Comparison of ENCODE assay signal across 8 mouse cellular contexts in the genomic region with DNA sequence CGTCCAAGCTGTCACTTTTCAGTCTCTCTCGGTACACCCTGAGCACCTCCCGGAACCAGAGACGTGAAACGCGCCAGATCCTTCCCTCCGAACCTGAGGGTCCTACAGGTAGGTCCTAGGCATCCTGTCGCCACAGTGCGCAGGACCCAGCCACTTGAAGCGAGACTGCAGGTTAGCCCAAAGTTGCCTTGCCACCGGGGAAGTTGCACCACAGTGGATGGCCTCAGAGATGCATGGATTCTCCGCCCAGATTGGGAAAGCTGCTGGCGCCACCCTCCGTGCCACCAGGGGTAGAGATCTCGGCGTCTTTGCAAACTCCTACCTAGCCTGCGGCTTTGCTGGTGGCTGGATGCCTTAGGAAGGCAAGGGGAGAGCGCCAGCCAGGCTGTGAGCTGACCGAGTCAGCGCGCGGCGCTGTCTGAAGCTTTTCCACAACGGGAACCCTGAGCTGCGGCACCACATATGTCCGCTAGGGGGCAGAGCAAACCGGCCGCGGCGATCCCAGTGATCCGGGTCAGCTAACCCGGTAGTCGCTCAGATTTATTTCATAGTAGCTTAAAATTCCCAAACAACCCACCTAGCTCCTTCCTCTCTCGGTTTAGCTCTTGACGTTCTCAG. TPM values are rescaled to one million over a fixed set of nuclear protein-coding genes. Genes with fewer than 3 reads are reported as not detected.
DNase-seq lines count a peak whose midpoint lies in the region; ATAC-seq lines count a peak whose summit lies in the region.

No protein-coding gene starts in this region.

- ATAC-seq in CD4-positive, CD25-positive, alpha-beta regulatory T cell, adult 4 months: peak; percentile 34
- peak; percentile 60 for ATAC-seq in forebrain, embryonic 15.5 days (replicated peaks)
- no peak for ATAC-seq in liver, embryonic 15.5 days (ENCODE audit: insufficient read depth)
- peak; percentile 11 for ATAC-seq in neural tube, embryonic 11.5 days (ENCODE audit: insufficient read depth, low FRiP score, low TSS enrichment)

- H3K27ac ChIP-seq in forebrain, embryonic 15.5 days (replicated peaks): no peak overlapping the region
- H3K27ac ChIP-seq in liver, embryonic 15.5 days (replicated peaks): no peak overlapping the region
- no peak overlapping the region for H3K27ac ChIP-seq in neural tube, embryonic 11.5 days (ENCODE audit: low read depth, low read length)

- H3K9ac ChIP-seq in forebrain, embryonic 15.5 days (replicated peaks): peak overlapping the region; percentile 39; the same call in 1 of the 2 replicates
- H3K9ac ChIP-seq in liver, embryonic 15.5 days: no peak overlapping the region
- H3K9ac ChIP-seq in neural tube, embryonic 11.5 days (ENCODE audit: low read length): no peak overlapping the region

- no peaks in the 10 kb centered on the region for H3K9me3 ChIP-seq in forebrain, embryonic 15.5 days
- no peaks in the 10 kb centered on the region for H3K9me3 ChIP-seq in liver, embryonic 15.5 days (replicated peaks)
- H3K9me3 ChIP-seq in neural tube, embryonic 11.5 days (ENCODE audit: control insufficient read depth, low read length): no peaks in the 10 kb centered on the region

- H3K36me3 ChIP-seq in forebrain, embryonic 15.5 days: no peaks in the 10 kb centered on the region
- H3K36me3 ChIP-seq in liver, embryonic 15.5 days (replicated peaks): no peaks in the 10 kb centered on the region
- no peaks in the 10 kb centered on the region for H3K36me3 ChIP-seq in neural tube, embryonic 11.5 days (ENCODE audit: control insufficient read depth, insufficient read depth, low read length)

- H3K4me1 ChIP-seq in forebrain, embryonic 15.5 days: peaks cover 22% of the 10 kb centered on the region
- H3K4me1 ChIP-seq in liver, embryonic 15.5 days (replicated peaks): peaks cover 8% of the 10 kb centered on the region
- peaks cover 3% of the 10 kb centered on the region; the same call in 1 of the 2 replicates for H3K4me1 ChIP-seq in neural tube, embryonic 11.5 days (ENCODE audit: control insufficient read depth, insufficient read depth, low read length)

- intact Hi-C loops in heart, postnatal 14 days (cut with DNase I): loop anchor here (5.0 to 10.0 kb wide), 3 partner anchors 134 to 512 kb away; partner anchors contain the start of gene Rad18

- peaks cover 29% of the 10 kb centered on the region for H3K27me3 ChIP-seq in forebrain, embryonic 15.5 days
- H3K27me3 ChIP-seq in liver, embryonic 15.5 days: peaks cover 48% of the 10 kb centered on the region
- peaks cover 28% of the 10 kb centered on the region for H3K27me3 ChIP-seq in neural tube, embryonic 11.5 days (ENCODE audit: control insufficient read depth, insufficient read depth, low read length)

- H3K4me3 ChIP-seq in forebrain, embryonic 15.5 days: peak overlapping the region; percentile 39
- H3K4me3 ChIP-seq in liver, embryonic 15.5 days (replicated peaks): peak overlapping the region; percentile 36
- H3K4me3 ChIP-seq in neural tube, embryonic 11.5 days (ENCODE audit: low read depth, low read length): peak overlapping the region; percentile 19

- peak overlapping the region; percentile 58 for H3K4me2 ChIP-seq in forebrain, embryonic 15.5 days (replicated peaks)
- peak overlapping the region; percentile 61 for H3K4me2 ChIP-seq in liver, embryonic 15.5 days
- H3K4me2 ChIP-seq in neural tube, embryonic 11.5 days (ENCODE audit: low read depth): peak overlapping the region; percentile 39

- peak; percentile 53 for DNase-seq in cerebellum, adult 11 months
- peak; percentile 87 to 94 for DNase-seq in heart, postnatal 14 days
- DNase-seq in kidney, postnatal 4 days: peak; percentile 93 to 94
- DNase-seq in neural tube, embryonic 11.5 days (ENCODE audit: low spot score): peak; percentile 85
- DNase-seq in testis, postnatal 10 days (ENCODE audit: low spot score): peak; percentile 94

- WGBS in forebrain, embryonic 15.5 days: under 1% methylated on average over 35 of the region's 35 CpGs
- WGBS in liver, embryonic 15.5 days (ENCODE audit: insufficient replicate concordance): 1% methylated on average over 35 of the region's 35 CpGs
- WGBS in neural tube, embryonic 11.5 days: 2% methylated on average over 35 of the region's 35 CpGs

RNA-seq across cellular contexts. Expression of gene Oxtr, which starts 1.0 kb away (rescaled TPM):
- polyA plus RNA-seq in CD4-positive, CD25-positive, alpha-beta regulatory T cell, adult 4 months (2017; shearing (Covaris generic)): not detected
- polyA plus RNA-seq in forebrain, embryonic 15.5 days (2015; fragmentation: Nextera tagmentation; extraction: Ambion mirVana): 0.55 and 0.62 TPM in 2 replicates
- under 1 TPM; 0.15 to 0.19 TPM for total RNA-seq in heart, postnatal 14 days (2021)
- not detected in 2 replicates for polyA plus RNA-seq in liver, embryonic 15.5 days (2015; fragmentation: Nextera tagmentation; extraction: Ambion mirVana)
- polyA plus RNA-seq in neural tube, embryonic 11.5 days (2014; fragmentation: Nextera tagmentation; extraction: Ambion mirVana): 0.52 and 0.55 TPM in 2 replicates

RNA-seq across cellular contexts. Expression of gene Cav3, which starts 31.4 kb away (rescaled TPM):
- polyA plus RNA-seq in CD4-positive, CD25-positive, alpha-beta regulatory T cell, adult 4 months (2017; shearing (Covaris generic)): not detected
- not detected in 2 replicates for polyA plus RNA-seq in forebrain, embryonic 15.5 days (2015; fragmentation: Nextera tagmentation; extraction: Ambion mirVana)
- total RNA-seq in heart, postnatal 14 days (2021): 100 to 1,000 TPM; 131 to 137 TPM
- polyA plus RNA-seq in liver, embryonic 15.5 days (2015; fragmentation: Nextera tagmentation; extraction: Ambion mirVana): 1.6 and 2.1 TPM in 2 replicates
- polyA plus RNA-seq in neural tube, embryonic 11.5 days (2014; fragmentation: Nextera tagmentation; extraction: Ambion mirVana): 0.35 and 0.86 TPM in 2 replicates
